Mouse (Mus musculus) heart, postnatal 0 days (tissue): ENCODE measurements around the gene Cd3eap.

ENCODE experiments used
- CTCF ChIP-seq: IDR thresholded peaks from 2 replicates; pipeline ENCODE4 v1.5.1; 2016; ENCODE audit warnings: antibody characterized with exemption, control low read depth, low read depth
- EP300 ChIP-seq: IDR thresholded peaks from 2 replicates; pipeline ENCODE4 v1.6.1; 2016; ENCODE audit warnings: antibody characterized with exemption, low read depth

- no peak for TF ChIP-seq CTCF
- TF ChIP-seq EP300, result no peak
Measured at GRCm38 (mm10) chr7:19358634-19359033, 649 bp downstream of the Cd3eap start.
